Mouse (Mus musculus) T-helper 17 cell (primary cell): ENCODE measurements around the gene Rab38.

Experiments used
- in situ Hi-C, 2 experiments: fragments of 300-600 bp; cut with MboI, MseI; formaldehyde crosslinking; loops; 1 replicate in 1 of 2; 2 replicates in 1 of 2; pipeline ENCODE4 v1.15.1; 2025; ENCODE audit warnings: high pct_unique_total_duplicates in 2 of 2

The Rab38 gene

DNA sequence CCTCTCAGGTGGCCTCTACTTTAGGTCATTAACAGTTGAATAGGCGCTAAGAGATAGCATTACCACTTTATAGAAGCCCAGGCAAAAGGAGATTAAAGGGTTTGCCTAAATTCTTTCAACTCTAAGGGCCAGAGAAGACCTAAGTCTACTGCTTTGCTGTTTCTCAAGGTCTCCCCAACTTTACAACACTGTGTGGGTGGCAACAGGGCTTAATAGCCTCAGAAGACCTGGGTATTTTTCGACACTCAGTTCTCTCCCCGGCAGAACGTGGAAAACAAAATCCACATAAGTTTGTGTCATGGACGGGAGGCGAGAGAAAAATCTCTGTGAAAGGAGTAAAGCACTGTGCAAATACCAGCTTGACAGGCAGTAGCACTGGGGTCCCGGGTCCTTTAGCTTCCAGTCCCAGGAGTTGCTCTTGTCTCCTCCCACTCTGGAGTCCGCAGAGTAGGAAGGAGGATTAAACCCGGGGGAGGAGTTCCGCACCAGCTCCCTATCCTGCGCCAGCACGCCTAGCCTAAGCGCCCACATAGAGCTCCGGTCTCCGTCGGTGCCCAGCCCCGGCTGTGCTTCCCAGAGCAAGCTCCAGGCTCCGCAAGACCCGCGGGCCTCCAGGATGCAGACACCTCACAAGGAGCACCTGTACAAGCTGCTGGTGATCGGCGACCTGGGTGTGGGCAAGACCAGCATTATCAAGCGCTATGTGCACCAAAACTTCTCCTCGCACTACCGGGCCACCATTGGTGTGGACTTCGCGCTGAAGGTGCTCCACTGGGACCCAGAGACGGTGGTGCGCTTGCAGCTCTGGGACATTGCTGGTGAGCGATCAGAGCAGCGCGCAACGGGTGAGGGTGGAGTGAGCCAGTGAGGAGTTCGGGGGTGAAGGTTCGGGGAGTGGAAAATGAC, at the start of gene Rab38:
Rab38 (plus strand) TSS at position 488 of the 906 bp plus-strand sequence.
- in situ Hi-C loops = loop anchor here in 1 of 2 experiments (5.0 kb wide), 1 partner anchor 507 kb away; no protein-coding TSS in a partner anchor

DNA sequence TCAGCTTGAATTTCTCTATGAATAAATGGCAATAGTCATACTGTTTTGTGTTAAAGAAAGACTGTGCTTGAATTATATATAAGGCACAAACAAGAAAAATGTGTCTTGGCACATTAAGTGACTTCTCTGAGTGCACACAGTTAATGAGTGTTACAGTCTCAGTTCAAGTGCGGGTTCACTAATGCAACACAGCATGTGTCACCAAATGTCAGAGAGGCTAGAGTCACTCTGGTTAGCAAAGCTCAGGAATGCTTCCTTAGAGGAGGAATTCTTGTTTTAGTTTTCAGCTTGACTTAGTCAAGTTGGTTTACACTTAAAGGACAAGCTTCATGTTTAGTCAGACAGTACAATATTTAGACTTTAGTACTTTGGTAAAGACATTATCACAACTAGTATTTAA, 35.5 kb upstream of the Rab38 start:
- in situ Hi-C loops = no loop called here

DNA sequence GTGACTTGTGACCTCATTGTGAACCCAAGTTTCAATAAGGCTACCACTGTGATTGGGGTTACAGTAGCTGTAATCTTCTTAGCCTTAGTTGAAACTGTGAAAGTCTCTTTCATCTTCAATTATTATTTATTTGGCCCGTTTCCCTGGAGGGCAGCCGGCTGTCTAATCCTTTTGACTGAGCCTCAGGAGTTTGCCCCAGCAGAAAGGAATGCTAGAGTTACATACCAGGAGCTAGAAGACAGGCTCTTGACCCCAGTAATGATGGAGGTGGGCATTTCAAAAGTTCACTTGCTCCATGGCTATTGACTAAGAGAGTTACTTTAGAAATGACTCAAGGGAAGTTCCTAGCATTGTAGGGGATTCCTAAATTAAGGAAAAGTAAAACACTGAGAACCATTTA, 34.3 kb upstream of the Rab38 start:
- in situ Hi-C loops = no loop called here

DNA sequence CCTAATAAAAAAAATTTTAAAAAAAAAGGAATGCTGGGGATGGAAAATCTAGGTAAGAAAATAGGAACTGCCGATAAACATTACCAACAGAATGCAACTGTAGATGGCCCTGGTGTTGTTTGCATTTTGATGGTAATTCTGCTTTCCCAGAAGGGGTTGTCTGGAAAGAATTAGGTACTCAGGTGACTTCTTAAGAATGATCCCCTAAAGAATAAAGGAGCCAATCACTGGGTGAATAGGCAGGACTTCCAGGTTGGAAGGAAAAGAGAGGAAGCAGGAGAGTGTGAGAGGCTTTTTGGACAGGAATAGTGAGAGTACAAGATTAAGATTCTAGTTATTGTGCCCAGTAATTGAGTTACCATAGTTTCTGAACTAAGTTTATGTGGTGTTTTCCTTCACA, 24.8 kb upstream of the Rab38 start:
- in situ Hi-C loops = no loop called here

DNA sequence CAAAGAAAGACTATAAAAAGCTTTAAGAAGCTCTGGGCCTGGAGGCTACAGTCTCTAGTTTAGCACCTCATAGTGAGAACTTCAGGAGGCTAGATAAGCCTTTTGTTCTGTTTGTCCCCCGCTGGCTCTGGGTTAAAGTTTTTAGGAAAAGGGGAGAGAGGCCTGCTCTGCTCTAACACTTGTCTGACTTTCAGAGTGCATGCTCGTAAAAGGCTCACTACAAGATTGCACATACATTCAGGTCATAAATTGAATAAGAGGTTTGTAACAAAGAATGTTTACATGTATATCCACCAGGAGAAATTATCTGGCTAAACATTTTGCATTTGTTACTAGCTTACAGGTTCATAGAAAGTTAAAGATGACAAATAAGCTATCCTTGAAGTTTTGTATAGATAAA, 23.6 kb upstream of the Rab38 start:
- in situ Hi-C loops = no loop called here

DNA sequence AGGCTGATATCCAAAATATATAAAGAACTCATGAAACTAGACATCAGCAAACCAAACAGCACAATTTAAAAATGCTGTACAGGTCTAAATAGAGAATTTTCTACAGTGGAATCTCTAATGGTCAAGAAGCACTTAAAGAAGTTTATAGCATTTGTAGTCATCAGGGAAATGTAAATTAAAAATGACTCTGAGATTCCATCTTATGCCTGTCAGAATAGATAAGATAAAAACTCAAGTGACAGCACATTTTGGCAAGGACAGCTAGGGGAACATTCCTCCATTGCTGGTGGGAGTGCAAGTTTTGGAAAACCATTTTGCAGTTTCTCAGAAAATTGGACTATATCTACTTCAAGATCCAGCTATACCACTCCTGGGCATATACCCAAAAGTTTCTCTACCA, 8.3 kb upstream of the Rab38 start:
- in situ Hi-C loops = no loop called here

DNA sequence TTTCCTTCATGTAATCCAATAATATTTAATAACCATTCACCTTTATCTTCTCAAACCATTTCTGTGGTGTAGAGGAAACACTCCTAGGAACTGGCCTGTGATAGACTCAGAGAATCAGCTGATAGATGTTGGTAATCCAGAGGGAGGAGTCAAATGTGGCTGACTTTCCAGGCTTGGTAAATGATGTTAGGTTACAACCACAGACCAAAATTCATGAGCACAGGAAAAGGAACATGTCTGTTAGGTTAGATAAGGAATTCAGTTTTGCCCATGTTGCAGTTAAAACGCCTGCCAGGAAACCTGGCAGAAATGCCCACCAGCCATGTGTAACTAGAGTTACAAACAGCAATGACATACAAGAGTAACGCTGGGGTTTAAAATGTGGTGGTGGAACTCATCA, 6.2 kb upstream of the Rab38 start:
- in situ Hi-C loops = no loop called here

DNA sequence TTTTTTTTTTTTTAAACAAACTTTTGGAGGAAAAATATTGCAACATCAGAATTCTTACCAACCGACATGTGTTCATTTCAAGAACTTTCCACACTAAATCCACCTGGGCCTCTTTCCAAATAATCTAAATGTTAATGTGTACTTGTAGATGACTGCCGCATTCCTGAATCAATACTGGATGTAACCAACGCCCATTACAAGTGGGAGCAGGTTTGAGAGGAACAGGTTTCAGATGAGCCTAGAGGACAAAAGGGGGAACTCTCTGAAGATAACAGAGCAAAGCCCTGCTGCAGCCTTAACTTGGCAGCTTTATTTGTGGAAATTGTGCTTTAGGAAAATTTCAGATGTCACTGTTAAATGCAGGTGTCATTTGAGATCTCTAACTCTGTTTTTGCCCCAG, 4.3 kb upstream of the Rab38 start:
- in situ Hi-C loops = no loop called here

DNA sequence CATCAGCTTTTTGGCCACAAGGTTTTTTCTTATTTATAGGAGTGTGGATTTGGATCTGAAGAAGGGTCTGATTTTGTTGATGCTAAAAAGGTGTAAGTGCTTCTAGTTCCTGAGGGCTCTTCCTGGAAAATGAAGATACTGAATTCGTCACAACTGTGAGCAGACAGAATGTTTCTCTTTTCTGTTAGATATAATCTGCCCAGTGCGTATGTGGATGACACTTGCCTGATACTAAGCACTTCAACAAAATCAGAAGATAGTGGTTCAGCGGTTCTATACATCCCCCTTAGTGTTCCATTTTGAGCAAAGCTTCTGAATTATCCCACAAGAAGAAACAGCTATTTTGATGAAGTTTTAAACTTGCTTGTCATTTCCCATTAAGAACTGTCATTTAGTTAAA, 2.6 kb upstream of the Rab38 start:
- in situ Hi-C loops = no loop called here

DNA sequence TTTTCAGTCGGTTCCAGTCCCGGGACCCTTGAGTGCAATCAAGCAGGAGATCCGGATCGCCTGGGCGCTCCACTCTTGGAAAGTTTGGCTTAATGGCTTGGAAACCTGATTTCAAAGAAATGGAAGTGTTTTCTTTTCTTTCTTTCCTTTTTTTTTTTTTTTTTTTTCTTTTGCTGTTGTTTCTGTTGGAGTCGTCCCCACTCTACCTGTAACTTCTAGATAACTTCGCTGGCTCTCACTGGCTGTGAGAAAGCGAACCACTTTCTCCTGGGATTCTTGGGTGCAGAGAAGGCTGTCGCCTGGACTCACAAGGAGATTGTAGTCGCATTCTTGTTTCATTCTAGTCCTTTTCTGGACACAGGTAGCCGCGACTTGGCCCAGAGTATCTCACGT, 615 bp downstream of the Rab38 start:
- in situ Hi-C loops = loop anchor here in 1 of 2 experiments (5.0 kb wide), 1 partner anchor 507 kb away; no protein-coding TSS in a partner anchor

DNA sequence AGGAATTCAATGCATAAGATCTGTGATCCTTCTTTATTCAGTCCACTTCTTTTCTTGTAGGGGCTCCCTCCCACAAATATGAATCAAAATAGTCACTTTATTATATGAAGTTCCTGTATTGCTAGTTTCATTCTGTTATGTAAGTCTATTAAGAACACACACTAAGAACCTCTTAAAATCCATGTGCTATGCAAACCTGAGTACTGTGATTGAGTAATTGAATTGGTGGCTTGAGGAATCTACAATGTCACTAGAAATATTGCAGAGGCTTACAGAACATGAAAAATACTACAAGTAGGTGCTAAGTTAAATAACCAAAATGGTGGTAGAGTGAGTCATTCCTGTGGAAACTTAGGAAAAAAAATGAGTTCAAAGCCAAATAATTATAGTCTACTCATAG, 10.2 kb downstream of the Rab38 start:
- in situ Hi-C loops = no loop called here

DNA sequence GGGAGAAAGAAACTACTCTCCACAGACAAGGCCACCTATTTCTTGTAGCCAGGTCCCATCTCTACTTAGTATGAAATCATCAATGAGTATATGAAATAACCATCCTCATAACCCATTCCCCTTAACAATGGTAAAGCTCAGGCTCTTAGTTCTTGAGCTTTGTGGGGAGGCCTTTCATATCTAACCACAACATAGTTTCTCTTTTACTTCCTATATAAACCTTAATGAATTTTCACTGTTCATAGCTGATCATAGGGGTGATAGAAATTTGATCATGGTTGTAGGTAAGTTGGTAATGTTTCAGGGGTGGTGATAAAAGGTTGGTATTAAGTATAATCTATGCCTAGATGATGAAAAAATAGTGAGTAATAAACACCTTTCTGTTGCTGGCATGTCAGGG, 12.6 kb downstream of the Rab38 start:
- in situ Hi-C loops = no loop called here

DNA sequence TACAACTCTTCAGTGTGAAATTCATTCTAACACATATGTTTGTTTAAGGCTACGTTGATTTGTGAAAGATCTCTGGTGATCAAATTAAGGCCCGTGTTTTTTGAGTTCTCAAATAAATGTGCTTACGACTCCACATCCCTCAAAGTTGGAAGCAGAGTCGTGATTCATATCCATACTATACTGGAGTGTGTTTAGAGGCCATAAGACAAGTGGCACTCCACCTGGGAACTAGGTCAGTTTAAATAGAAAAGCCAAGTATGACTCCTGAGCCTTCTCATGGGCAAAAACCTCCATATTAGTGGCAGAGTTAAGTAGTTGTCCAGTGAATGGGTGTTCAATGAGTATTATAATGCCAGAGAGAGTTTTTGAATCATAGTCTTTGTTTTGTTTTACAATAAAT, 13.4 kb downstream of the Rab38 start:
- in situ Hi-C loops = no loop called here

DNA sequence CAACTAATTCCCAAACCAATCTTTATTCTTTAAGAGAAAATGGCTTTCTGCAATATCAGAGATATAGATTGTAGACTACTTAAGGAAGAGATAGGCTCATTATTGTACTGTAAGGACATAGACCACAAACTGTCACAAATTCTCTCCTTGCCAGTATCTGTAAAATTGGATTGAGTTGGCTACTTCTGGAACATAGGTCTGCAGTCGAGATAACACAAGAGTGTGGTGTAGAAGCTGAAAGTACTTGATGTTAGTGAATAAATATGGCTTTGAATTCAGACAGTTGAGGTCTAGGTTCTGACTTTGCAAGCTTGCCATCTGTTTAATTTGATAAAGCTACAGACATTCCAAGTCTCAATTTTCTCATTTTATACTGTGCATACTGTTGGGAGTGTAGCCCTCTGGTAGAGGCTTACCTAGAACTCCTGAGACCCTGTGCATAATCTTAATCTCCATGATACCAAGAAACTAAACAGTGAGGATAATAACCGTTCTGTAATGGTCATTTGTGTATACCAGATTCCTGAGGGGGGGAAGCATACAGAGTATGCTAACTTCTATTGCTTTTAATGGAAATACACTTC, 15.3 kb downstream of the Rab38 start:
- in situ Hi-C loops = no loop called here

DNA sequence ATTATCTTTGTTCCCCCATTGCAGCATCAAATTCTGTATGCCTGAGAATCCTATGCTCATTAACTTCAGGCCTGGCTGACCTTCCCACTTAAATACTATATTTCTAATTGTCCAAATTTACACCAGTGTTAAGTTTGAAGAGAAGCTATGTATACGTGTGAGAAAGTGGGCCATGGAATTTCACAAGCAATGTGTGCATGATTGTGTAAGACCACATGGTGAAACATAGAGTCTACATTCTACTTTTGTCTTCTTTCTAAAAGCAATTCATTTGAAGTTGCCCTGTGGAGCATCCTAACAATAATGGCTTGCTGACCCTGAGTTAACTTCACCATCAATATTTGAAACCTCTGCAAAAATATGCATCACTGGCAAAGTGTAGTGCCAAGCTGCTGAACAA, 23.2 kb downstream of the Rab38 start:
- in situ Hi-C loops = no loop called here

DNA sequence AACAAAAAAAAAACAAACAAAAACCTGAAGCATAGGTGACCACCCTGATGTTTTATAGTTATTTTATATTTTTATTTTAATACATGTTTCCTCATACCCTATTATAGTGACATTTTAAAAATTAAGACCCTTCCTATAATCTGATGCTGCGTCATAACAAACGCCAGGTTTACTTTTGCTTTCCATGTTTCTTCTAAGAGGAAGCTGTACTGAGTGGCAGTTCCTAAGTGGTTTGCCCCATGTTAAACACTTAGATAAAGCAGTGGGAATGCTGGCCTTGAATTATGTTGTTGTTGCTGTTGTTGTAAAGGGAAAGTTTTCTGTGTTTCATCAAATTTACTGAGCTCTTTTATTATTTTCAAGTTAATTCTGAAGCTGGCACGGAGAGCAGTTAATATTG, 27.8 kb downstream of the Rab38 start:
- in situ Hi-C loops = no loop called here

DNA sequence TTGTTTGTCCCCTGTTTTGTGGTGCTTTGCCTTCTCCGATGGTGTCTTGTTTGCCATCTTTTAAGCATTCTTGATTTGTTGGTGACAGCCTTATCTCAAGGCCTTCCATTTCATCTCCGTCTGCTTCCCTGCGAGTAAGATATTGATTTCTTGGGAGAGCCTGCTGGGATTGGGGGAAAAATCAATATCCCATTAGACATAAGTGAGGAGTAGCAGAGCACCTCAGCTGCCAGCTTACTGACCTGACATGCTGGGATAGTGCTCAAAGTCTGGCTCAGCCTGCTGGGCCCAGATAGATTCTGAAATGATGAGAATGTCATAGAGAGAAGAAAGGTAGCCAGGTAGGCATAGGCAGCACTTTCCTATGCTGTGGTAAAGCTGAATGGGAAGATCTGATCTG, 37.7 kb downstream of the Rab38 start:
- in situ Hi-C loops = no loop called here

DNA sequence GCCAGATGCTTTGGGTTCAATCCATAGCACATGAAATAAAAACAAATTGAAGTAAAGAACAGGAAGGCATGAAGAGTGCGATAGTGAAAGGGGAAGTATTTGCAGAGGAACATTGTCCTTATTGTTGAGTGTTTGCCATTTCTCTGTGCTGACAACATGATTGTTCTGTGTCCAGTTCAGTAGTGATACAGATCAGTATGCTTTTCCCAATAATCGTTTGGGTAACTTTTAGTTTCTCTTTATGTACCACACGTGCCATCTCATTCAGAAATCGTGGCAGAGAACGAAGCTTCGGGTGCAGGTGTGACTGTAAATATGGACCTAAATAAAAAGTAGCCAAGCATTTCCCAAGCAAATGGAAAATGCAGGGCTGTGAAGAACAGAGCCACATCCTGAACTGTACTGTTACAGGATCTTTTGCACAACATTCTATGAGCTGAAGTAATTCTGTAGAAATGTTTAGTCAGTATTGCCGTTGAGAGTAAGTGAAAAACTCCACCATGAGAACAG, 52.1 kb downstream of the Rab38 start:
- in situ Hi-C loops = no loop called here

DNA sequence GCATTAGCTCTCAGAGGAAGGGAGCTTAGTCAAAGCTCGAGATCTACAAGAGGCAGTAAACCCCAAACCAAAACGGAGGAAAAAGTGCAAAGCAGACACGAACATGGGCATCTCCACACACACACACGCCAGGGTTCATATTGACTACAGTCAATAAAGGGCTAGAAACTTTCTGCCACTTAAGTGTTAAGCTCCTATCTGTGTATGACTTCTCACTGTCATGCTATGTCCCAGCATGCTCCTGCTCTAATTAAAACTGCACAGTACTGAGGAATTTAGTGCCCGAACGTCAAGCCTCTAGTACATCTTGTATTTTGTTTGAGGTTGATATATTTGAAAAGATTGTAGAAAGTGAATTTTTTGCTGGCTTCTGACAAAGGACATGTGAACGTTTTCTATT, 52.6 kb downstream of the Rab38 start:
- in situ Hi-C loops = no loop called here

DNA sequence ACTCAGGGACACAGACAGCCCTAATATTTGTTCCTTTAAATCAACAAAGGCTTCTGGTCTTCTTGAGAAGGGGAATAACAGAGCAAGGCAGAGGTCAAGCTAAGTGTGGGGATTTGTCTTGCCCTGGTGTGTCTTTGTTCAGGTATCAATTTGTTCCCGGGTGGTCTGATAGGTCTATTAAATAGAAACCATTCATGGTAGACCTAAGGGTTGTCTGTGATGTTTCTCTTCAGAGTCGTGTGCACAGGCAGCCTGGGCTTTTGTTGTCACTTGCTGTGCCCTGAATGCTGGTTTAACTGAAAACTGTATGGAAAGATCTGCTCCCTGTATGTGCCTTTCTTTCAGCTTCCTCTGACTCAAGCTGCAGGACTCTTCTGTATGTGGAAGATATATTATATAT, 60.9 kb downstream of the Rab38 start:
- in situ Hi-C loops = no loop called here

DNA sequence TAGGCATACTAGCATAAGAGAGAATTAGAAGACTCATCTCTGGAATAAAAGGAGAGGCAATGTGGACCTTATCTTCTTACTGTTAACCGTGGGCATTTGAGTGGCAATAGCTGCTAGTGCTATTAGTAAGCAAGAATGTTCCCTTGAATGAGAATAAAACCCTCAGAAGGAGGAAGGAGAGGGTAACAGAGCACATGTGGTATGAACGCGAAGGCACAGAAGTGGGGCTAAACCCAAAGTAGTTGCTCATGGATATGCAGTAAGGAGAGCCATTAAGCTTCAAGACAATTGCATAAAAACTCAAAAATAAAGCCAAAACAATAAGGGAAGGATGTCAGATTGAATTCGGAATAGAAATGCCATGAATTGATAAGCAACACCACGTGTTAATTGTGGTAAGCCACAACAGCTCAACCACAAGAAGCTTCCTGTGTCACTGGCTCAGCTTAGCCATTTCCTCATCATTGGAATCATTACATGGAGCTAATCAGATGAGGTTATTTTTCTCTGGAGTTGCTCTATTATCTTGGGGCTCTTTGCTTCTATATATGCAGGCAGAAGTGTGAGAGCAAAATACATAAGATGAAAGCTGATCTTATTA, 72.2 kb downstream of the Rab38 start:
- in situ Hi-C loops = no loop called here

DNA sequence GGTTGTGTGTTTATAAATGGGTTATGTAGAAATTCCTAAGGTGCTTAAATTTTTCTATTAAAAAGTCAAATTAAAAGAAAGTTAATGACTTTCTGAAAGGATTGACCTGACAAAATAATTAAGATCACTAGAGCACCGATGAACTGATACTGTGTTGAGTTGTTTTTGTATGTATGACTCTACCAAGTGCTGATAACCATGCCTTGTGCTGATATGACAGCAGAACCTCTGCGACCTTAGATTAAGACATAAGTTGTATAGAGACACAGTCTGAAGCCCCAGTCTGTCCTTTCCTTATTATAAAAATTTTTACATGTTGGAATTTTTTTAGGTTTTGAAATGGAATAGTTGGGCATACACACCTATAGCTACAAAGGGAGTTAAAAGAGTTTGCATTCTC, 79.7 kb downstream of the Rab38 start:
- in situ Hi-C loops = no loop called here

DNA sequence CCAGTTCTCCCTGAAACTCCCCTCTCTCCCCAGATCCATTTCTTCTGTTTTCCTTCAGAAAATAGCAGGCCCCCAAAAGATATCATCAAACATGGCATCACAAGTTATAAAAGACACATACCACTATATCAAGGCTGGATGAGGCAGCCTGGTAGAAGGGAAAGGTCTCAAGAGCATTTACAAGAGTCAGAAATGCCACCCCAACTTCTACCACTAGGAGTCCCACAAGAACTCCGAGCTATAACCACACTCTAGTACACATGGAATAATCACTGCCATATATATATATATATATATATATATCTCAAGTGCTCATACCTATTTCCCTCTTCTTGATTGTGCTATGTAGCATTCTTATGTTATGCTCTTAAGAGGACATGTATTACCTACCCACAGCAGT, 92.4 kb downstream of the Rab38 start:
- in situ Hi-C loops = no loop called here
